Mouse (Mus musculus): ENCODE measurements around the gene Rhot1.

- TF ChIP-seq CTCF (IDR thresholded peaks at IDR 0.05; ENCODE audit: low read depth), result no peak
- no peak for TF ChIP-seq EP300 (IDR thresholded peaks at IDR 0.05; ENCODE audit: low read depth)
These were observed 10.0 kb downstream of the Rhot1 start for GRCm38 (mm10) chr11:80218657-80219293.
